Mouse (Mus musculus) G1E (cell line): ENCODE results near the gene Gpsm3. TPM values are rescaled to one million over a fixed set of nuclear protein-coding genes. Genes with fewer than 3 reads are reported as not detected.

Experiments
- ATAC-seq: 2 replicates; pipeline ENCODE4 v1.8.0; 2016; ENCODE audit warnings: mild to moderate bottlenecking; ENCODE audit not compliant: insufficient number of reproducible peaks, poor library complexity, low FRiP score, severe bottlenecking; ENCODE audit errors: extremely low read depth
- DNase-seq: peaks from one replicate; pipeline ENCODE4 v3.0.0; 2012; ENCODE audit warnings: low spot score
- H3K27me3 ChIP-seq: 2 replicates; pipeline ENCODE4 v1.6.1; 2012; ENCODE audit warnings: mild to moderate bottlenecking, low read length, inconsistent platforms; ENCODE audit not compliant: insufficient read depth
- H3K36me3 ChIP-seq: replicated peaks from 2 replicates; pipeline ENCODE3; 2012; ENCODE audit warnings: mild to moderate bottlenecking, inconsistent platforms
- H3K4me1 ChIP-seq: 2 replicates; pipeline ENCODE4 v1.6.1; 2012; ENCODE audit warnings: low read depth, low read length, inconsistent platforms, mixed read lengths; ENCODE audit not compliant: insufficient read depth
- H3K4me3 ChIP-seq: 2 replicates; pipeline ENCODE4 v1.5.1; 2012; ENCODE audit warnings: low read depth, mild to moderate bottlenecking, inconsistent platforms, low read length, moderate library complexity, mixed read lengths
- H3K9me3 ChIP-seq: replicated peaks from 2 replicates; pipeline ENCODE4 v1.6.1; 2012; ENCODE audit warnings: inconsistent platforms
- CTCF ChIP-seq: IDR thresholded peaks from 2 replicates; pipeline ENCODE4 v1.5.1; 2012; ENCODE audit warnings: low read depth, low read length, inconsistent platforms, mixed read lengths
- GATA1 ChIP-seq: IDR thresholded peaks from 2 replicates; pipeline ENCODE4 v1.6.1; 2012; ENCODE audit warnings: borderline replicate concordance, low read length, inconsistent platforms, mixed read lengths
- GATA2 ChIP-seq: IDR thresholded peaks from 2 replicates; pipeline ENCODE4 v1.6.1; 2012; ENCODE audit warnings: low read depth, low read length, inconsistent platforms, borderline replicate concordance
- POLR2AphosphoS5 ChIP-seq: IDR thresholded peaks from 2 replicates; pipeline ENCODE4 v1.6.1; 2012; ENCODE audit warnings: low read depth, low read length, inconsistent platforms; ENCODE audit not compliant: insufficient replicate concordance
- TAL1 ChIP-seq: conservative IDR thresholded peaks from 2 replicates; pipeline ENCODE4 v1.6.1; 2012; ENCODE audit warnings: low read depth, low read length, inconsistent platforms, mixed read lengths
- polyA plus RNA-seq: library from polyadenylated mRNA; stranded (reverse); fragments of >175 nt; gene quantifications from 2 replicates; pipeline ENCODE4 v1.2.3, GENCODE M21; 2012
- total RNA-seq, 2 experiments: library from RNA; stranded (forward) in 1 of 2; stranded (reverse) in 1 of 2; fragments of 200-1000 nt in 1 of 2; fragments of >200 nt in 1 of 2; fragmentation: Nextera tagmentation in 1 of 2; gene quantifications; 2 replicates each; pipeline ENCODE4 v1.2.3; 2014 to 2017

Gpsm3 gene
- total and polyA plus RNA-seq, 3 experiments: 43.2 to 399 (median 99.5) TPM

DNA sequence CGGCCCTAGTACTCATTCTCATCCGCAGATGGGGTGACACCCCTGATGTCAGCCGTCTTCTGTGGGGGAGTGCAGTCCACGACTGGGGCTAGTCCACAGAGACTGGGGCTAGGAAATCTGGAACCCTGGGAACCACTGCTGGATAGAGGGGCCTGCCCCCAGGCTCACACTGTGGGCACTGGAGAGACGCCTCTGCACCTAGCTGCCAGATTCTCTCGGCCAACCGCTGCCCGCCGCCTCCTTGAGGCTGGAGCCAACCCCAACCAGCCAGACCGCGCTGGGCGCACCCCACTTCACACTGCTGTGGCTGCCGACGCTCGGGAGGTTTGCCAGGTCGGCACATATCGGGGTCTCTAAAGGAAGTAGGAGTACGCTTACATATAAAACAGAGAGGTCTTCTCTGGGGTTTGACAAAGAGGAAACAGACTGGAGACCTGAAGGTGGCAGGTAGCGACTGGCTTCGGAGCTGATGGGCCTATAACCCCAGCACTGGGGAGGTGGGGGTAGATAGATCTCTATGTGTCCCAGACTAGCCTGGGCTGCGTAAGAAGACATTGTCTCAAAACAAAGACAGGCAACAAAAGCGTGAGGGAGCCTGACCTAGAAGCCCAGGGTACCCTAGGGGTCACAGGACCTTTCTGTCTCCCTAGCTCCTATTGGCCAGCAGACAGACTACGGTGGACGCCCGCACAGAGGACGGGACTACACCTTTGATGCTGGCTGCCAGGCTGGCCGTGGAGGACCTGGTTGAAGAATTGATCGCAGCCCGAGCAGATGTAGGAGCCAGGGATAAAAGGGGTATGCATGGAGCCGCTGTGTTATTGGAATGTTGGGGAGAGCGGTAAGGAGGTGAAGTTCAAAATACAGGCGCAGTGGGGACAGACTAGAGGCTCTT lies 3.5 kb upstream of the Gpsm3 start:
- H3K4me3 ChIP-seq: peak overlapping the region; percentile 92; the same call in 1 of the 2 replicates
- DNase-seq: no peak
- TF ChIP-seq TAL1: no peak
- no peak for TF ChIP-seq CTCF
- no peak for TF ChIP-seq GATA1
- no peak for TF ChIP-seq GATA2
- no peak for TF ChIP-seq POLR2AphosphoS5

DNA sequence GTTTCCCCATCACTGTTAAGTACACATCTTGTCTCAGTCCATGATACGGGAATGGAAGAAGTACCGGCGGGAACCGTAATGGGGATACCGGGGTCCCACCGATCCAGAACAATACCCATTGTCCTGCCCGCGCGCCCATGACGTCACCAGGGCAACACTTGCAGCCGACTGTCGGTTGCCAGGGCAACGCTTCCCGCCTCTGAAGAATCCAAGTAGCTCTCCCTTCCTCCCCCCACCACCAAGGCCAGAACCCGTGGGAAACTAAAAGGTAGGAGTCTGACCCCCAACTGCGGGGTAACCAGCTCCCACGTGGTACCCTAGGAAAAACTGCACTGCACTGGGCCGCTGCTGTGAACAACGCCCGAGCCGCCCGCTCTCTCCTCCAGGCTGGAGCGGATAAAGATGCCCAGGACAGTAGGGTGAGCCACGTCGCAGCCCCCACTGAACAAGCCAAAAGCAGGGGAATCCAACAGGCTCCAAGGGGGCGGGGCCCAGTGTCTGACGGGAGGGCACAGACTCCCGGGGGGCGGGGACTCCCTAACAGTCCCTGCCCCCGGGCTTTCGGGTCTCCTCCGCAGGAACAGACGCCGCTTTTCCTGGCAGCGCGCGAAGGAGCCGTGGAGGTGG lies 2.7 kb upstream of the Gpsm3 start:
- Histone ChIP-seq H3K27me3 (peaks cover 20% of the 10 kb centered on the region), H3K4me3 (peak overlapping the region; percentile 92), H3K9me3 (no peaks in the 10 kb centered on the region), H3K36me3 (peaks cover 8% of the 10 kb centered on the region), H3K4me1 (peaks cover 48% of the 10 kb centered on the region)
- TF ChIP-seq GATA1: no peak
- TF ChIP-seq CTCF: no peak
- no peak for TF ChIP-seq GATA2
- TF ChIP-seq POLR2AphosphoS5: no peak
- no peak for TF ChIP-seq TAL1
- peak; percentile 15; the same call in 1 of the 2 replicates for ATAC-seq
- peak; percentile 83 for DNase-seq

More for the DNA sequence above, 3.5 kb upstream of the Gpsm3 start:
- no peak for ATAC-seq
- no peaks in the 10 kb centered on the region for H3K9me3 ChIP-seq
- H3K36me3 ChIP-seq: peaks cover 7% of the 10 kb centered on the region
- peaks cover 27% of the 10 kb centered on the region for H3K27me3 ChIP-seq
- H3K4me1 ChIP-seq: peaks cover 43% of the 10 kb centered on the region

GRCm38 (mm10) chr17:34587423-34587811 lies 2.2 kb upstream of the Gpsm3 start:
- DNase-seq (peak; percentile 91), ATAC-seq (no peak)
- Histone ChIP-seq H3K36me3 (peaks cover 8% of the 10 kb centered on the region), H3K27me3 (peaks cover 15% of the 10 kb centered on the region), H3K4me1 (peaks cover 48% of the 10 kb centered on the region), H3K4me3 (peak overlapping the region; percentile 92), H3K9me3 (no peaks in the 10 kb centered on the region)
- TF ChIP-seq TAL1 (no peak), GATA1 (no peak), POLR2AphosphoS5 (no peak), CTCF (no peak), GATA2 (no peak)

DNA sequence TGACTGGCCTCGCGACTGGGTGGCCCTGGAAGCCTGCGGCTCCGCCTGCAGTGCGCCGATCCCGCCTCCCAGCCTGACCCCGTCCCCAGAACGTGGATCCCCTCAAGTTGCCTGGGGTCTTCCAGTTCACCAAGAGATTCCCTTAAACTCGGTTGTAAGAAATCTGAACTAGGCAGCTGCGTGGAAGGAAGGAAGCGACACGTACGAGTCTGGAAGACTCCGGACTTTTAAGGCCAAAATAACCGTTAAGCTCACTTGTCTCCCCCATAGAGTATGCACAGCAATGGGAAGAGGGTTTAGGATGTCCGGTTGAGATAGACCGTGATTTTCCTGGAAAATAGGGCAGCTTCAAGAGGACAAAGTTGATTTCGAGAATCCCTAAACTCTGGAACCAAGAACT lies 1.8 kb upstream of the Gpsm3 start:
- TF ChIP-seq POLR2AphosphoS5 (no peak), TAL1 (no peak), GATA1 (no peak), GATA2 (no peak), CTCF (no peak)
- peak overlapping the region; percentile 92 for H3K4me3 ChIP-seq
- H3K4me1 ChIP-seq: peaks cover 51% of the 10 kb centered on the region
- DNase-seq (no peak), ATAC-seq (no peak)
- peaks cover 8% of the 10 kb centered on the region for H3K36me3 ChIP-seq
- H3K27me3 ChIP-seq: peaks cover 11% of the 10 kb centered on the region
- no peaks in the 10 kb centered on the region for H3K9me3 ChIP-seq

DNA sequence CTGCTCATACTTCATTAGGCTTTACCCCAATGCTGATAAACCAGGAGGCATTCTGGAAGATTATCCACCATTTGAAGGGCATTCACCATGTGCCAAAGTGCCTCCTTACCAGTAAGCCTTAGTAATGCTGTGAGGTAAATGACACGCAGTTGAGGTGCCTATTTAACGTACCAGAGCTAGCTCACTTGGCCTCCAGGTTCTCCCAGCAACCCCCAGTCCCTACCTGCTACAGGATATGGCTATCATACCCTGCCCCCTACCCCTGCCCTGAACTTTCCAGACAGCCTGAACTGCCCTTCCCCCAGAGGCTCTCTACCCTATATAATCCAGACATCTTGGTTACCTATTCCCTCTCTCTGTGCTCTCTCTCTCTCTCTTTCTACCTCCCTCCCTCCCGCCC lies 839 bp upstream of the Gpsm3 start:
- TF ChIP-seq GATA1 (no peak), POLR2AphosphoS5 (no peak), CTCF (no peak)
- DNase-seq: no peak
- H3K36me3 ChIP-seq: peaks cover 14% of the 10 kb centered on the region
- H3K9me3 ChIP-seq: no peaks in the 10 kb centered on the region
- peak overlapping the region; percentile 74; the same call in 1 of the 2 replicates for H3K4me3 ChIP-seq
- no peak for ATAC-seq
- peaks cover 61% of the 10 kb centered on the region for H3K4me1 ChIP-seq
- H3K27me3 ChIP-seq: peaks cover 4% of the 10 kb centered on the region; the same call in 1 of the 2 replicates

- peaks cover 2% of the 10 kb centered on the region; the same call in 1 of the 2 replicates for H3K27me3 ChIP-seq
- H3K4me1 ChIP-seq: peaks cover 65% of the 10 kb centered on the region
- DNase-seq: no peak
- peaks cover 18% of the 10 kb centered on the region for H3K36me3 ChIP-seq
- peak overlapping the region; percentile 74 for H3K4me3 ChIP-seq
- no peak for ATAC-seq
- H3K9me3 ChIP-seq: no peaks in the 10 kb centered on the region
- TF ChIP-seq GATA1 (no peak), TAL1 (no peak), GATA2 (no peak), POLR2AphosphoS5 (no peak), CTCF (no peak)
Measured at GRCm38 (mm10) chr17:34589206-34589605, 400 bp upstream of the Gpsm3 start.
